Mouse (Mus musculus): ENCODE results near the gene Dlgap4.
A peak's percentile ranks its signal among the peaks of the same experiment; 100 is the strongest.

Dlgap4 gene

GRCm38 (mm10) chr2:156613541-156614257 is at the start of gene Dlgap4:
Dlgap4 (plus strand) TSS chr2:156613705.
- DNase-seq (ENCODE audit: low spot score): no peak

GRCm38 (mm10) chr2:156566512-156566911 is 47.0 kb upstream of the Dlgap4 start:
- DNase-seq (ENCODE audit: low spot score): no peak

GRCm38 (mm10) chr2:156568647-156569046 is 44.9 kb upstream of the Dlgap4 start:
- DNase-seq (ENCODE audit: low spot score): no peak

GRCm38 (mm10) chr2:156569261-156569660 is 44.2 kb upstream of the Dlgap4 start:
- no peak for DNase-seq (ENCODE audit: low spot score)

- DNase-seq (ENCODE audit: low spot score): no peak
These were observed 42.0 kb upstream of the Dlgap4 start for GRCm38 (mm10) chr2:156571521-156571920.

GRCm38 (mm10) chr2:156576850-156577587 is 36.5 kb upstream of the Dlgap4 start:
- no peak for DNase-seq (ENCODE audit: low spot score)

- DNase-seq (ENCODE audit: low spot score): no peak
These were observed 33.0 kb upstream of the Dlgap4 start for GRCm38 (mm10) chr2:156580507-156580906.

- no peak for DNase-seq (ENCODE audit: low spot score)
These were observed 32.3 kb upstream of the Dlgap4 start for GRCm38 (mm10) chr2:156581244-156581643.

GRCm38 (mm10) chr2:156582887-156583286 is 30.6 kb upstream of the Dlgap4 start:
- DNase-seq (ENCODE audit: low spot score): no peak

GRCm38 (mm10) chr2:156584154-156584796 is 29.2 kb upstream of the Dlgap4 start:
- no peak for DNase-seq (ENCODE audit: low spot score)

GRCm38 (mm10) chr2:156584797-156585471 is 28.6 kb upstream of the Dlgap4 start:
- no peak for DNase-seq (ENCODE audit: low spot score)

- no peak for DNase-seq (ENCODE audit: low spot score)
These were observed 24.0 kb upstream of the Dlgap4 start for GRCm38 (mm10) chr2:156589481-156589880.

- DNase-seq (ENCODE audit: low spot score): no peak
These were observed 18.5 kb upstream of the Dlgap4 start for GRCm38 (mm10) chr2:156594987-156595490.

GRCm38 (mm10) chr2:156602581-156602980 is 10.9 kb upstream of the Dlgap4 start:
- no peak for DNase-seq (ENCODE audit: low spot score)

- no peak for DNase-seq (ENCODE audit: low spot score)
These were observed 9.8 kb upstream of the Dlgap4 start for GRCm38 (mm10) chr2:156603671-156604070.

- peak; percentile 69 for DNase-seq (ENCODE audit: low spot score)
These were observed 8.4 kb upstream of the Dlgap4 start for GRCm38 (mm10) chr2:156605144-156605543.

GRCm38 (mm10) chr2:156605971-156606370 is 7.5 kb upstream of the Dlgap4 start:
- DNase-seq (ENCODE audit: low spot score): peak; percentile 67

- DNase-seq (ENCODE audit: low spot score): peak; percentile 28
These were observed 394 bp upstream of the Dlgap4 start for GRCm38 (mm10) chr2:156613081-156613540.

GRCm38 (mm10) chr2:156614258-156614556 is 702 bp downstream of the Dlgap4 start:
- DNase-seq (ENCODE audit: low spot score): no peak

- DNase-seq (ENCODE audit: low spot score): no peak
These were observed 1.5 kb downstream of the Dlgap4 start for GRCm38 (mm10) chr2:156614661-156615654.

- no peak for DNase-seq (ENCODE audit: low spot score)
These were observed 3.0 kb downstream of the Dlgap4 start for GRCm38 (mm10) chr2:156616513-156616912.

All from testis, postnatal 14 days (tissue).